Mouse (Mus musculus) ovary, postnatal 36 days (tissue): ENCODE measurements around the gene Ehbp1l1.
A peak's percentile ranks its signal among the peaks of the same experiment; 100 is the strongest.

ENCODE experiments used
- DNase-seq: peaks from one replicate; pipeline ENCODE4 v3.0.0; 2022; ENCODE audit warnings: low spot score, mixed read lengths

Ehbp1l1 gene

GRCm38 (mm10) chr19:5734325-5734724, 8.2 kb upstream of the Ehbp1l1 start:
- DNase-seq = no peak

- DNase-seq = peak; percentile 91
These were observed 5.3 kb upstream of the Ehbp1l1 start for GRCm38 (mm10) chr19:5731264-5731978.

- DNase-seq = no peak
These were observed 4.4 kb upstream of the Ehbp1l1 start for GRCm38 (mm10) chr19:5730314-5731186.

- DNase-seq = peak; percentile 90
These were observed 3.3 kb upstream of the Ehbp1l1 start, which contains the start of gene Fam89b for GRCm38 (mm10) chr19:5729444-5729815. TSS of gene Fam89b (minus strand) at chr19:5729653.

- peak; percentile 58 for DNase-seq
These were observed 2.7 kb upstream of the Ehbp1l1 start for GRCm38 (mm10) chr19:5728631-5729443.

GRCm38 (mm10) chr19:5727701-5728100, 1.6 kb upstream of the Ehbp1l1 start:
- peak; percentile 84 for DNase-seq

GRCm38 (mm10) chr19:5726961-5727578, 953 bp upstream of the Ehbp1l1 start:
- no peak for DNase-seq

- no peak for DNase-seq
These were observed 949 bp downstream of the Ehbp1l1 start for GRCm38 (mm10) chr19:5725029-5725707.

GRCm38 (mm10) chr19:5724549-5724941, 1.6 kb downstream of the Ehbp1l1 start:
- DNase-seq = peak; percentile 54

GRCm38 (mm10) chr19:5723934-5724548, 2.1 kb downstream of the Ehbp1l1 start:
- no peak for DNase-seq

- DNase-seq = no peak
These were observed 3.2 kb downstream of the Ehbp1l1 start for GRCm38 (mm10) chr19:5722848-5723425.

- DNase-seq = no peak
These were observed 4.9 kb downstream of the Ehbp1l1 start for GRCm38 (mm10) chr19:5721233-5721632.

- DNase-seq = no peak
These were observed 9.2 kb downstream of the Ehbp1l1 start for GRCm38 (mm10) chr19:5716955-5717354.

- no peak for DNase-seq
These were observed 10.1 kb downstream of the Ehbp1l1 start for GRCm38 (mm10) chr19:5715793-5716688.

GRCm38 (mm10) chr19:5713730-5714129, 12.4 kb downstream of the Ehbp1l1 start:
- DNase-seq = peak; percentile 51

GRCm38 (mm10) chr19:5713255-5713654, 12.9 kb downstream of the Ehbp1l1 start:
- DNase-seq = no peak

GRCm38 (mm10) chr19:5711907-5712460, 14.1 kb downstream of the Ehbp1l1 start:
- DNase-seq = no peak

GRCm38 (mm10) chr19:5711218-5711617, 14.9 kb downstream of the Ehbp1l1 start:
- peak; percentile 63 for DNase-seq

GRCm38 (mm10) chr19:5710581-5710980, 15.5 kb downstream of the Ehbp1l1 start:
- DNase-seq = no peak
